Mouse (Mus musculus) liver, embryonic 14.5 days (tissue): Measurements from ENCODE around the gene Thyn1. TPM values are rescaled to one million over a fixed set of nuclear protein-coding genes. Genes with fewer than 3 reads are reported as not detected.

ENCODE experiments used
- ATAC-seq: fragments of 200-750 bp; cut with Nextera tagmentation; 2 replicates; pipeline ENCODE4 v1.8.0; 2017; ENCODE audit warnings: moderate number of reproducible peaks, mild to moderate bottlenecking, moderate library complexity; ENCODE audit not compliant: insufficient read depth
- DNase-seq, 3 experiments: peaks; one replicate each; pipeline ENCODE4 v3.0.0-alpha.2; 2012 to 2013; ENCODE audit warnings: low read depth in 3 of 3, low spot score in 3 of 3
- H3K27ac ChIP-seq: fragments of 300-500 bp; sonication (generic); 2 replicates; pipeline ENCODE4 v1.5.1; 2014; ENCODE audit warnings: moderate library complexity, mild to moderate bottlenecking, control low read depth, inconsistent platforms
- H3K27me3 ChIP-seq: fragments of 300-500 bp; sonication (generic); 2 replicates; pipeline ENCODE4 v1.6.1; 2014; ENCODE audit warnings: mild to moderate bottlenecking, low read length, moderate library complexity; ENCODE audit not compliant: control insufficient read depth, insufficient read depth
- H3K36me3 ChIP-seq: fragments of 300-500 bp; sonication (generic); replicated peaks from 2 replicates; pipeline ENCODE4 v1.6.1; 2014; ENCODE audit warnings: low read depth; ENCODE audit not compliant: control insufficient read depth, insufficient read depth
- H3K4me1 ChIP-seq, 2 experiments: fragments of 200-500 bp in 1 of 2; fragments of 300-500 bp in 1 of 2; sonication (generic) in 1 of 2; replicated peaks; 2 replicates each; pipeline ENCODE4 v1.6.1; 2012 to 2014; ENCODE audit warnings: antibody characterized with exemption in 1 of 2, inconsistent platforms in 1 of 2, low read length in 1 of 2; ENCODE audit not compliant: control insufficient read depth in 2 of 2, insufficient read depth in 2 of 2
- H3K4me2 ChIP-seq: fragments of 300-500 bp; sonication (generic); 2 replicates; pipeline ENCODE4 v1.6.1; 2014; ENCODE audit warnings: low read depth, mild to moderate bottlenecking, control low read depth, moderate library complexity
- H3K4me3 ChIP-seq, 2 experiments: fragments of 200-500 bp in 1 of 2; fragments of 300-500 bp in 1 of 2; sonication (generic) in 1 of 2; 2 replicates each; pipeline ENCODE4 v1.5.1; 2012 to 2014; ENCODE audit warnings: low read depth in 2 of 2, low read length in 2 of 2, mild to moderate bottlenecking in 2 of 2, control low read depth in 1 of 2, inconsistent platforms in 1 of 2, moderate library complexity in 1 of 2; ENCODE audit not compliant: insufficient read depth in 1 of 2
- H3K9ac ChIP-seq: fragments of 300-500 bp; sonication (generic); replicated peaks from 2 replicates; pipeline ENCODE4 v1.6.1; 2014; ENCODE audit warnings: mild to moderate bottlenecking, control low read depth, moderate library complexity
- H3K9me3 ChIP-seq: fragments of 300-500 bp; sonication (generic); 2 replicates; pipeline ENCODE4 v1.6.1; 2016; ENCODE audit warnings: low read length, mixed read lengths; ENCODE audit not compliant: control insufficient read depth
- CTCF ChIP-seq: IDR thresholded peaks from 2 replicates; pipeline ENCODE4 v1.5.1; 2016; ENCODE audit warnings: antibody characterized with exemption, low read depth, control low read depth
- EP300 ChIP-seq: IDR thresholded peaks from 2 replicates; pipeline ENCODE4 v1.6.1; 2016; ENCODE audit warnings: antibody characterized with exemption, low read depth
- WGBS: fragments of 180-500 bp; shearing (Covaris S2); extraction: QIAGEN DNeasy Blood & Tissue Kit; methylation state at CpG from one replicate; pipeline ENCODE4 v1.1.7; 2014; ENCODE audit not compliant: insufficient replicate concordance; 5-methylcytosine and 5-hydroxymethylcytosine counted together
- polyA plus RNA-seq, 2 experiments: library from polyadenylated mRNA; depleted of rRNA in 1 of 2; stranded (reverse) in 1 of 2; unstranded in 1 of 2; fragments of >200 nt; fragmentation: Nextera tagmentation in 1 of 2; extraction: Ambion mirVana in 1 of 2; gene quantifications; 2 replicates each; pipeline versions ENCODE4 v1.2.1 to v1.2.3; 2012 to 2014

Thyn1 gene
- polyA plus RNA-seq, 2 experiments: 22.6 to 54.0 TPM

DNA sequence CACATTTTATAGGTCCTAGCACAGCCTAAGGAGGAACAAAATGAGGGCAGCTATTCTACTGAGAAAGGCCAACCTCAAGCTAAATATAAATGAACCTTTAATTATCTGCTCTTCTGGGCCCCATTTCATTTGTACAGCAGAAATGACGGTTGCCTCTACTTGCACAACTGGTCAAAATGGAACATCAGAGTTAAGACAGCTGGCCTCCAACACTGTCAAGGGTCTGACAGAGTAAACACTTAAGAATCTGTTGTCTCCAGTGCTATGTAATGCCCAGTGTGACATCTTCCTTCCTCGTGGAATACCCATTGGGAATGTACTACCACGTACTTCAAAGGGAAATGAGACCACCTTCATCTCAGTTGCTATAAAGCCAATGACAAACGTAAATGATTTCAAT is 12.1 kb downstream of the Thyn1 start:
- no peak overlapping the region for H3K27ac ChIP-seq
- no peaks in the 10 kb centered on the region for H3K4me1 ChIP-seq
- H3K27me3 ChIP-seq: no peaks in the 10 kb centered on the region
- no peaks in the 10 kb centered on the region for H3K9me3 ChIP-seq
- DNase-seq (no peak), ATAC-seq (no peak)
- 69% methylated on average over 4 of the region's 4 CpGs for WGBS
- H3K4me3 ChIP-seq: no peak overlapping the region
- no peak overlapping the region for H3K4me2 ChIP-seq
- H3K36me3 ChIP-seq: peaks cover 12% of the 10 kb centered on the region
- H3K9ac ChIP-seq: no peak overlapping the region
- no peak for TF ChIP-seq EP300
- no peak for TF ChIP-seq CTCF

DNA sequence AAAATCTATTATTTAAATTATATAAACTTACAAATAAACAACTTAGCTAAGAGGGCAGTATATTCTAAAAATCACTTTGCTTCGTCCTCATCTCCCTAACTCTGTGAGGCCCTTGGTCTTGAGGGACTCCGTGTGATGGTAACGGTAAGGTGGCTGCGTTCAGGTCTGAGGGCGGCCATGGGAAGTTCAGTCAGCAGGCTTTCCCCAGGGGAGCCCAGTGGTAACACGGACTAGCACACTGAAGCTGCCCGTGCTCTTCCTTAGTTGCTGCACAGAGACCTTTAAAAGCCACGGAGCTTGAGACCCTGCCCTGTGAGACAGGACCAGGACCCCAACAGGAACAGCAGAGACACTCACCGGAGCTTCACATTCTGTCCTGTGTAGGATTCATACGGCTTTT is 19.5 kb downstream of the Thyn1 start:
- H3K4me1 ChIP-seq: no peaks in the 10 kb centered on the region
- no peaks in the 10 kb centered on the region; the same call in none of the 2 replicates for H3K36me3 ChIP-seq
- TF ChIP-seq CTCF (no peak), EP300 (no peak)
- WGBS: 84% methylated on average over 10 of the region's 10 CpGs
- H3K27me3 ChIP-seq: no peaks in the 10 kb centered on the region
- H3K4me2 ChIP-seq: no peak overlapping the region
- no peak overlapping the region for H3K27ac ChIP-seq
- no peak for DNase-seq
- ATAC-seq: no peak
- H3K4me3 ChIP-seq: no peak overlapping the region
- no peaks in the 10 kb centered on the region for H3K9me3 ChIP-seq
- no peak overlapping the region for H3K9ac ChIP-seq

DNA sequence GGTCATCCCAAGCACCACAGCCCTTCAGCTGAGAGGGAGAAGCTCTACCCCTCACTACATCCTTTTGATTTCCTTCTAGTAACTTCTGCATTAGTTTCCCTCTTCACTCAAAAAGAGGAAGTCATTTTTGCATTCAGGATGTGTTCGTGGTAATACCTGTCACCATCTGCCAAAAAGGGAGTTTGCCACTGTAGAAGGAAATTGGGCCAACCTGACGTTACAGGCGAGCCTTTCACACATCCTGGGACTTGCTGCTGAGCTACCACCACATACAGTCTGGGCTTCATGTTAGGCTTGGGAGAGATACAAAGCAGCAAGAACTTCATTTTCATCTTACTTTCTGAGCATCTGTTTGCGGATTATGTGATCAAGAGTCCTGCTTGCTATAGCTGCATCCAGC is 24.2 kb downstream of the Thyn1 start:
- Histone ChIP-seq H3K27me3 (no peaks in the 10 kb centered on the region), H3K9ac (no peak overlapping the region), H3K9me3 (no peaks in the 10 kb centered on the region), H3K4me1 (peaks cover 5 to 9% of the 10 kb centered on the region in 2 experiments; a peak in 3 of 4 replicates), H3K4me3 (no peak overlapping the region), H3K27ac (no peak overlapping the region), H3K4me2 (no peak overlapping the region), H3K36me3 (no peaks in the 10 kb centered on the region)
- no peak for ATAC-seq
- DNase-seq: no peak
- 42% methylated on average over 4 of the region's 4 CpGs for WGBS
- TF ChIP-seq EP300 (no peak), CTCF (no peak)

DNA sequence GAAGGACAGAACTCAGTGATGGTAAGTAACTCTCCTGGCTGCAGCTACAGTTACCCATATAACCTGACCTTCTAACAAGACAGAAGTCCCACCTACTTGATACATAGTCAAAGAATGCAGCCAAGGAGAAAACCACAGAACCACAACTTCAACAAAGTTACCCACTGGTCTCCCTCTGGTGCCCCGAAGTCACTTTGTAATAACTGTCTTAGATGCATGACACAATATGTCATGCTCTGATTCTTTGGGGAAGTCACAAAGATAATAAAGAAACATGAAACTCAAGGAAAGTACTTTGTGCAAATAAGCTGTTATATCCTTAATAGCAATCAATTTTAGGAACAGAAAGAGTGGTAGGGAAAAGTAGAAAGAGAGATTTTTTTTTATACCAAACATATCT is 27.2 kb downstream of the Thyn1 start:
- H3K27me3 ChIP-seq: no peaks in the 10 kb centered on the region
- no peak for DNase-seq
- no peak overlapping the region for H3K9ac ChIP-seq
- 4% methylated on average over 1 of the region's 1 CpGs for WGBS
- H3K4me3 ChIP-seq: no peak overlapping the region
- H3K36me3 ChIP-seq: no peaks in the 10 kb centered on the region
- no peaks in the 10 kb centered on the region for H3K9me3 ChIP-seq
- no peak for ATAC-seq
- no peak overlapping the region for H3K4me2 ChIP-seq
- no peak overlapping the region for H3K27ac ChIP-seq
- H3K4me1 ChIP-seq: peaks cover 10 to 13% of the 10 kb centered on the region in 2 experiments; a peak in 3 of 4 replicates
- TF ChIP-seq EP300: no peak
- no peak for TF ChIP-seq CTCF

GRCm38 (mm10) chr9:27029022-27029827 is 29.7 kb downstream of the Thyn1 start:
- no peaks in the 10 kb centered on the region; the same call in 1 of the 2 replicates for H3K36me3 ChIP-seq
- H3K4me3 ChIP-seq: peak overlapping the region; percentile 91 to 93
- H3K27ac ChIP-seq: peak overlapping the region; percentile 50
- ATAC-seq (peak; percentile 40), DNase-seq (peak in 2 of 3 experiments; percentile 17 to 30)
- H3K27me3 ChIP-seq: no peaks in the 10 kb centered on the region
- H3K4me2 ChIP-seq: peak overlapping the region; percentile 89
- H3K9me3 ChIP-seq: no peaks in the 10 kb centered on the region
- no peak for TF ChIP-seq EP300
- TF ChIP-seq CTCF: peak; percentile 59
- under 1% methylated on average over 50 of the region's 52 CpGs for WGBS
- H3K4me1 ChIP-seq: peaks cover 19 to 21% of the 10 kb centered on the region in 2 experiments; a peak in 3 of 4 replicates
- peak overlapping the region; percentile 92 for H3K9ac ChIP-seq
